Comparison of ENCODE assay signal across 15 mouse cellular contexts in genomic region chr10:107989913-107990312, GRCm38 (mm10).
"Had no signal": no experiment of that assay in that cellular context is flagged by ENCODE, and none has a peak within 500 bp of the region (broad histone marks: within the 10 kb centered on the region; RNA-seq: fewer than 3 reads in every experiment).

No protein-coding gene starts in this region.

- H3K4me1 ChIP-seq: midbrain, embryonic 10.5 days; midbrain, embryonic 12.5 days; neural tube, embryonic 12.5 days; stomach, embryonic 15.5 days had no signal

- H3K36me3 ChIP-seq: midbrain, embryonic 10.5 days; midbrain, embryonic 12.5 days; neural tube, embryonic 12.5 days; stomach, embryonic 15.5 days had no signal

- H3K9me3 ChIP-seq: midbrain, embryonic 10.5 days; midbrain, embryonic 12.5 days; neural tube, embryonic 12.5 days; stomach, embryonic 15.5 days had no signal

- H3K4me3 ChIP-seq: midbrain, embryonic 10.5 days; midbrain, embryonic 12.5 days; neural tube, embryonic 12.5 days; stomach, embryonic 15.5 days had no signal

- H3K27me3 ChIP-seq: midbrain, embryonic 12.5 days; neural tube, embryonic 12.5 days; stomach, embryonic 15.5 days had no signal

- H3K27ac ChIP-seq: liver, embryonic 14.5 days; midbrain, embryonic 10.5 days; midbrain, embryonic 12.5 days; neural tube, embryonic 12.5 days; stomach, embryonic 15.5 days; stomach, postnatal 0 days had no signal

- DNase-seq: lung, adult 18-20 months; lung, postnatal 14 days; lung, postnatal 4 days; midbrain, embryonic 14.5 days; right cerebral cortex, postnatal 14 days; thymus, adult 18-20 months; thymus, postnatal 14 days; thymus, postnatal 36 days had no signal

- H3K9ac ChIP-seq: liver, embryonic 14.5 days; lung, embryonic 14.5 days; midbrain, embryonic 12.5 days; neural tube, embryonic 12.5 days; stomach, embryonic 15.5 days had no signal

- H3K4me2 ChIP-seq: lung, embryonic 14.5 days; midbrain, embryonic 12.5 days; neural tube, embryonic 12.5 days; stomach, embryonic 15.5 days had no signal
